Mouse (Mus musculus): ENCODE measurements at regions not wholly inside any gene's neighbourhood (a gene's known extent, or its start where the extent isn't known, plus 50 kb on each side); places are given as distances from the start of the nearest gene placed in this dataset.

DNA sequence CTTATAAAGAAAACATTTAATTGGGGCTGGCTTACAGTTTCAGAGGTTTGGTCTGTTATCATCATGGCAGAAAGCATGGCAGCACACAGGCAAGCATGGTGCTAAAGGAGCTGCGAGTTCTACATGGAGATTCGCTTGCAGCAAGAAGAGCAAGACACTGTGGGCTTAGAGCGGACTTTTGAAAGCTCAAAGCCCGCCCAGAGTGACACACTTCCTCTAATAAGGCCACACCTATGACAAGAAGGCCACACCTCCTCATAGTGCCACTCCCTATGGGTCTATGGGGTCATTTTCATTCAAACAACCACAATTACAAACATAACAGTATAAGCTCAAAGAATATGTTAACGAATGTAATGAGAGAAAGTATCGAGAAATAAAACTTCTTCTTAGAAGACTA lies 120.1 kb downstream of the Fgf18 start:
- H3K9ac ChIP-seq (ENCODE audit: low read depth, low read length): no peak overlapping the region
- no peaks in the 10 kb centered on the region for H3K36me3 ChIP-seq (ENCODE audit: control insufficient read depth, insufficient read depth)
- no peaks in the 10 kb centered on the region for H3K4me1 ChIP-seq (replicated peaks; ENCODE audit: control insufficient read depth, insufficient read depth, low read length)
- H3K9me3 ChIP-seq (ENCODE audit: control insufficient read depth): no peaks in the 10 kb centered on the region
- ATAC-seq: no peak
- H3K4me3 ChIP-seq (ENCODE audit: low read depth, low read length): no peak overlapping the region
- H3K27ac ChIP-seq (ENCODE audit: low read depth, low read length): no peak overlapping the region
- TF ChIP-seq CTCF (IDR thresholded peaks at IDR 0.05; ENCODE audit: low read depth): no peak
- no peak overlapping the region for H3K4me2 ChIP-seq (replicated peaks; ENCODE audit: low read depth)
- H3K27me3 ChIP-seq (replicated peaks; ENCODE audit: control insufficient read depth, insufficient read depth, low read length): no peaks in the 10 kb centered on the region
- 90% methylated on average over 6 of the region's 6 CpGs for WGBS

- 69% methylated on average over 17 of the region's 17 CpGs for WGBS
- no peaks in the 10 kb centered on the region for H3K36me3 ChIP-seq (ENCODE audit: control insufficient read depth, insufficient read depth)
- H3K4me2 ChIP-seq (replicated peaks; ENCODE audit: low read depth): no peak overlapping the region
- H3K9ac ChIP-seq (ENCODE audit: low read depth, low read length): no peak overlapping the region
- H3K9me3 ChIP-seq (ENCODE audit: control insufficient read depth): no peaks in the 10 kb centered on the region
- H3K4me1 ChIP-seq (replicated peaks; ENCODE audit: control insufficient read depth, insufficient read depth, low read length): no peaks in the 10 kb centered on the region
- H3K27ac ChIP-seq (ENCODE audit: low read depth, low read length): no peak overlapping the region
- H3K4me3 ChIP-seq (ENCODE audit: low read depth, low read length): no peak overlapping the region
- ATAC-seq: no peak
- TF ChIP-seq CTCF (IDR thresholded peaks at IDR 0.05; ENCODE audit: low read depth): no peak
- no peaks in the 10 kb centered on the region for H3K27me3 ChIP-seq (replicated peaks; ENCODE audit: control insufficient read depth, insufficient read depth, low read length)
Observed at GRCm38 (mm10) chr11:33013229-33014185, 133.7 kb downstream of the Fgf18 start.

DNA sequence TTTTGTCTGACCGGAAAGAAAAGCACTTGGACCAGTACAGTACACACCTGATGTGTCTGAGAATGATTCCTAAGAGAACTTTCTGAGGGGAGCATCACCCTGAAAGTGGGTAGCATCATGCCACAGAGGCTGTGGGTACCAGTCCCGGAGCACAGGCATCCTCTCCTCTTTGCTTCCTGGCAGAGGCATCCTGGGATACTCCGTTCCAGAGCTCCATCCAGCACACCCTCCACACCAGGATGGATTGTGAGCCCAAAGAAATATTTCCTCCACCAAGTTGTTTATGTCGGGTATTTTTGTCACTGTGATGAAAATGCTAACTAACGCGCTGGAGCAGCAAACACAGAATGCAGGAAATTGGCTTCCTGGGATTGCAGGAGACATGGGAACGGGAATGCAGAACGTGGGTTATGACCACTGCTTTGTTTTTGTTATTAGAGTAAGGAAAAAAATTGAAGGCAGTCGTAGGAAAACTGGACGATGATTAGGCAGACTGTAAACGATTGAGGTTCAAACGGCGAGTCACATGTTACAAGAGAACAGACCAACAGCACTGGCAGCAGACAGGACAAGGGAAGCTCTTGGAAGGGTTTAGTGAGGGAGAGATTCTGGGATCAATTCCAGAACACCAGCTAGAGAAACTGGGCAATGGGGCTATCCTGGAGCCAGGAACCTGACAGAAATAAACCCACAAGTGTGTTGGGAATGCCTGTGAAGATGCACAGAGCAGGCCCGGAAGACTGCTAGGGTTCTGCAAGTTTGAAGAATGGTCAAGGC lies 134.6 kb downstream of the Fgf18 start:
- no peaks in the 10 kb centered on the region for H3K9me3 ChIP-seq (ENCODE audit: control insufficient read depth)
- H3K4me2 ChIP-seq (replicated peaks; ENCODE audit: low read depth): no peak overlapping the region
- H3K4me1 ChIP-seq (replicated peaks; ENCODE audit: control insufficient read depth, insufficient read depth, low read length): no peaks in the 10 kb centered on the region
- H3K4me3 ChIP-seq (ENCODE audit: low read depth, low read length): no peak overlapping the region
- TF ChIP-seq CTCF (IDR thresholded peaks at IDR 0.05; ENCODE audit: low read depth): no peak
- no peak overlapping the region for H3K9ac ChIP-seq (ENCODE audit: low read depth, low read length)
- H3K36me3 ChIP-seq (ENCODE audit: control insufficient read depth, insufficient read depth): no peaks in the 10 kb centered on the region
- H3K27me3 ChIP-seq (replicated peaks; ENCODE audit: control insufficient read depth, insufficient read depth, low read length): no peaks in the 10 kb centered on the region
- 59% methylated on average over 14 of the region's 14 CpGs for WGBS
- no peak overlapping the region for H3K27ac ChIP-seq (ENCODE audit: low read depth, low read length)
- no peak for ATAC-seq

DNA sequence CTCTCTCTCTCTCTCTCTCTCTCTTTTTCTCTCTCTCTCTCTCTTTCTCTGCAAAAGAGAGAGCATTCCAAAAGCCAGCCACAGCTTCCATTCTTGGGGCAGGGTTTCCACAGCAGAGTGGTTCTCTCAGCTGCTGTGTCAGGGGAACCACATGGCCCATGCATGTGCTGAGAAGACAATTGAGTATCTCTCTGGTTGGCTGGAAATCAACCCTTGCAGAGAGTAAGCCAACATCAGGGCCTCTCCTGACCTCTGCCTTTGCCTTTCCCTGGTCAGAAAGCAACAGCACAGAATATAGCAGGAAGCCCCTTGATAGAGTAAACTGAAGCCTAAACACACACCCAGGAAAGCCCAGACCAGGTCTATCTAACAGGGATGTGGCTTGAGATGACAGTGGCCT lies 138.6 kb downstream of the Fgf18 start:
- H3K27me3 ChIP-seq (replicated peaks; ENCODE audit: control insufficient read depth, insufficient read depth, low read length): no peaks in the 10 kb centered on the region
- H3K4me1 ChIP-seq (replicated peaks; ENCODE audit: control insufficient read depth, insufficient read depth, low read length): no peaks in the 10 kb centered on the region

DNA sequence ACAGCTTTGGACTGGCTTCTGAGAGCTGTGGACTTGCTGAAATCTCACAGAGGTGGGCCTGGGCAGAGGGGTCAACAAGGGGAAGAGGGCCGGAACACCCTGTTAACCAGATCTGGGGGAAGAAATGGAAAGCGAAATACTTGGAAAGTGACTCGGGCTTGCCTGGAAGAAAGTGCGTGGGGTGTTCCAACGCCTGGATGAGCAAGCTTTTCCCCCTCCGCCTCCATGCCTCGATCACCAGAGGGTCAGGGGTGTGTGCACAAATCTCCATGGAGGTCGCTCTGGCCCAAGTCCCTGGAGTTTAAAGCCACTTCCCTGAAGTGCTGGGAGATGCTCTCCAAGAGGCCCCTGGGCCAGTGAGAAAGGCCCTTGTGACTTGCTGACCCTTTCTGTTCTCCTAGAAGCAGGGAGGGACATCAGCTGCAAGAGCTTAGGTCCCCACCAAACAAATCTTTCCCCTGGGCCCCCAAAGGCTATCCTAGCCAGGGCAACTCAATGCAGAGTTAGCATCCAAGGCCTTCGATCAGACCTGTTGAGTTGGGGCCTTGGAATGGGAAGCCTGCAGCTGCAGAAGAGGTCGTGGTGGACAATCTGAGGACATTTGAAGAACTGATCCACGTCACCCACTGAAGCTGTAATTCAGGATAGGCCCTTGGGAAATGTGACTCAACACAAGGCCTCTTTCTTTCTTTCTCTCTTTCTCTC lies 139.2 kb downstream of the Fgf18 start:
- no peak overlapping the region for H3K4me2 ChIP-seq (replicated peaks; ENCODE audit: low read depth)
- 90% methylated on average over 11 of the region's 11 CpGs for WGBS
- H3K9me3 ChIP-seq (ENCODE audit: control insufficient read depth): no peaks in the 10 kb centered on the region
- H3K27me3 ChIP-seq (replicated peaks; ENCODE audit: control insufficient read depth, insufficient read depth, low read length): no peaks in the 10 kb centered on the region
- no peaks in the 10 kb centered on the region for H3K4me1 ChIP-seq (replicated peaks; ENCODE audit: control insufficient read depth, insufficient read depth, low read length)
- no peak overlapping the region for H3K9ac ChIP-seq (ENCODE audit: low read depth, low read length)
- TF ChIP-seq CTCF (IDR thresholded peaks at IDR 0.05; ENCODE audit: low read depth): no peak
- no peaks in the 10 kb centered on the region for H3K36me3 ChIP-seq (ENCODE audit: control insufficient read depth, insufficient read depth)
- ATAC-seq: no peak
- no peak overlapping the region for H3K4me3 ChIP-seq (ENCODE audit: low read depth, low read length)
- no peak overlapping the region for H3K27ac ChIP-seq (ENCODE audit: low read depth, low read length)

More for the DNA sequence above, 138.6 kb downstream of the Fgf18 start:
- no peaks in the 10 kb centered on the region for H3K9me3 ChIP-seq (ENCODE audit: control insufficient read depth)
- no peak overlapping the region for H3K4me2 ChIP-seq (replicated peaks; ENCODE audit: low read depth)
- no peak overlapping the region for H3K27ac ChIP-seq (ENCODE audit: low read depth, low read length)
- no peak overlapping the region for H3K4me3 ChIP-seq (ENCODE audit: low read depth, low read length)
- no peak for TF ChIP-seq CTCF (IDR thresholded peaks at IDR 0.05; ENCODE audit: low read depth)
- H3K9ac ChIP-seq (ENCODE audit: low read depth, low read length): no peak overlapping the region
- no peak for ATAC-seq
- no peaks in the 10 kb centered on the region for H3K36me3 ChIP-seq (ENCODE audit: control insufficient read depth, insufficient read depth)

DNA sequence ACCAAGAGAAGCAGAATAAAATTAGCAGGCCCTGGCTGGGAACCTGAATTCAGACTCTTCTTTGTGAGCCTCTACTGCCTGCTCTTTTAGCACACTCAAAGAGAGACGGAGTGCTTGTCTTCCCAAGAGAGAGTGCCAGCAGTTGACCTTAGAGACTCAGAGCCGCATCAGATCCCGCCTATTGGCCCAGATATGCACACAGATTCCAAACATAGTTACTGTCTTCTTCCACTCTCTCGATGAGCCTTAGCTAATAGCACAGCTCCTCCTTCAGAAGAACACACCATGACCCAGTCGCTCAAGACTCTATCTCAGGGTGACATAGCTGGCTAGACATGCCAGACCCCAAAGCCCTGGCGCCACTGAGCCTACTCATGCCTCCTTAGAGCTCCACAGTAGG lies 139.8 kb downstream of the Fgf18 start:
- Histone ChIP-seq H3K9me3 (ENCODE audit: control insufficient read depth) (no peaks in the 10 kb centered on the region), H3K4me2 (replicated peaks; ENCODE audit: low read depth) (no peak overlapping the region), H3K4me3 (ENCODE audit: low read depth, low read length) (no peak overlapping the region), H3K36me3 (ENCODE audit: control insufficient read depth, insufficient read depth) (no peaks in the 10 kb centered on the region), H3K9ac (ENCODE audit: low read depth, low read length) (no peak overlapping the region), H3K27me3 (replicated peaks; ENCODE audit: control insufficient read depth, insufficient read depth, low read length) (no peaks in the 10 kb centered on the region), H3K27ac (ENCODE audit: low read depth, low read length) (no peak overlapping the region), H3K4me1 (replicated peaks; ENCODE audit: control insufficient read depth, insufficient read depth, low read length) (no peaks in the 10 kb centered on the region)
- TF ChIP-seq CTCF (IDR thresholded peaks at IDR 0.05; ENCODE audit: low read depth): no peak
- ATAC-seq: no peak
- 73% methylated on average over 6 of the region's 6 CpGs for whole genome bisulfite sequencing

Data from intestine, postnatal 0 days (tissue).